Mouse (Mus musculus): Measurements from ENCODE around the gene Zic1.

The Zic1 gene

GRCm38 (mm10) chr9:91353551-91354433 lies 11.8 kb downstream of the Zic1 start:
- no peak for DNase-seq (ENCODE audit: low spot score in 2 of 2)

DNA sequence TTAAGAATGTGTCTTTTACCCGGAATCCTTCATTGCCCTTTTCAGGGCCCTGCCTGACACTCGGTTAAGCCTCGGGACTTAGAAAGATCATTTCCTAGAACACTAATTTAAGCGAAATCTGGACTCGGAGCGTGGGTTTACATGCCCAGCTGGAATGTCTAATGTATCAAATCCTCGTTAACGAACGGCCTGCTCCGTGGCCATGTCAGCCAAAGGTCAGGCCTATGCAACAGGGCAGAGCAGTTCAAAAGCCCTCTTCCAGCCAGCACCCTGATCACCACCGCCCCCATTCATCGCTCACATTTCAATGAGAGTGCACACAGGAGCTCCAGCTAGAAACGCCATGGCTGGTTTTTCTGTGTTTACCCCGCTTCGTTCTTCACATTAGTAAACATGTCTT lies 12.8 kb downstream of the Zic1 start:
- DNase-seq (ENCODE audit: low spot score in 2 of 2) = no peak

GRCm38 (mm10) chr9:91351961-91352411 lies 13.6 kb downstream of the Zic1 start:
- no peak for DNase-seq (ENCODE audit: low spot score in 2 of 2)

- no peak for DNase-seq (ENCODE audit: low spot score in 2 of 2)
These were observed 14.2 kb downstream of the Zic1 start for GRCm38 (mm10) chr9:91351361-91351760.

DNA sequence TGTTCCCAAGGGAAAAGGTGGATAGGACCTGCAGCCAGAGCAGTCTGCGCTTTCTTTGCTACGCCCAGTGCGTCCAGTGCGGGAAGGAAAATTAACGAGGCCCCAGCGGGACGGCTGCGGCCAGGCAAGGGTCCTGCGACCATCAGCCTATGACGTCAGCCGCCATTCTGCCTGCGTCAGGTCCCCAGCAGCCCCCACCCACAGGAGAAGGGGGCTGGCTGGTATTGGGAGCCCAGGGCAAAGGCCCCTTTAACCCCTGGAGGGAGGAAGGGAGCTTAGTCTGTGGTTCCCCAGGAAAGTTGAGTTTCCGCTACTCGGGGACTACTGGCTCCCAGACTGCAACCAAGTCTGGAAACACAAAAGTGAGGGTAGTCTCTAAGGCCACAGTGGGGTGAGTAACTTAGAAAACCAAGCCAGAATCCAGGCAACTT lies 14.7 kb downstream of the Zic1 start:
- DNase-seq (ENCODE audit: low spot score in 2 of 2) = no peak

GRCm38 (mm10) chr9:91350211-91350791 lies 15.3 kb downstream of the Zic1 start:
- DNase-seq (ENCODE audit: low spot score in 2 of 2) = no peak

- DNase-seq (ENCODE audit: low spot score in 2 of 2) = no peak
These were observed 16.9 kb downstream of the Zic1 start for GRCm38 (mm10) chr9:91348746-91349145.

- no peak for DNase-seq (ENCODE audit: low spot score in 2 of 2)
These were observed 18.0 kb downstream of the Zic1 start for GRCm38 (mm10) chr9:91347591-91347990.

Measured in right cerebral cortex, postnatal 36 days (tissue).